Mouse (Mus musculus): Measurements from ENCODE around the gene Rimbp2. TPM values are rescaled to one million over a fixed set of nuclear protein-coding genes. Genes with fewer than 3 reads are reported as not detected.

Rimbp2 gene
- polyA plus RNA-seq, 1 experiment, result 1.2 TPM

DNA sequence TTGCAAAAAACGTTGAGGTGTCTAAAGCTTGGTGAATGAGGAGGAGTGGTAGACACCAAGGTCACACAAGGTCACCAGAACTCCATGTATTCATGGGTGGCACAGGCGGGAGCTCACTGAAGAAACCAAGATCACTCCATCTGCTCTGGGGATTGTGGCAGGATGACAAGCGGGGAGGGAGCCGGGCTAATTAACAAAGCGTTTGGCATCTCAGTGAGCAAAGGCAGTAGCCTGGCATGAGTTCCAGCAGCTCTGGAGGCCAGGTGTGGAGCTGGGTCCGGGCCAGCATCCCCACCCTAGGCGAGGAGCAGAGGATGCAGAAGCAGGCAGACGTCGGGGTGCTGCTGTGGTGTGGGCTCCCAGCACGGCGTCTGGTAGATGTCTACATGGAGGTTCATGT, 108.3 kb downstream of the Rimbp2 start:
- Histone ChIP-seq H3K27ac (ENCODE audit: control insufficient read depth, insufficient read depth, low read depth, low read length) (no peak overlapping the region), H3K4me1 (ENCODE audit: control insufficient read depth, insufficient read depth, low read length) (no peaks in the 10 kb centered on the region), H3K36me3 (ENCODE audit: control insufficient read depth, insufficient read depth, low read length) (no peaks in the 10 kb centered on the region), H3K27me3 (ENCODE audit: control insufficient read depth, insufficient read depth, low read length) (no peaks in the 10 kb centered on the region), H3K4me3 (ENCODE audit: control insufficient read depth, low read depth, low read length) (no peak overlapping the region)
- TF ChIP-seq POLR2A (IDR thresholded peaks at IDR 0.05; ENCODE audit: control insufficient read depth, low read depth, low read length), result no peak
- TF ChIP-seq CTCF (IDR thresholded peaks at IDR 0.05; ENCODE audit: control insufficient read depth, insufficient read depth, insufficient replicate concordance, low read depth, low read length), result no peak

DNA sequence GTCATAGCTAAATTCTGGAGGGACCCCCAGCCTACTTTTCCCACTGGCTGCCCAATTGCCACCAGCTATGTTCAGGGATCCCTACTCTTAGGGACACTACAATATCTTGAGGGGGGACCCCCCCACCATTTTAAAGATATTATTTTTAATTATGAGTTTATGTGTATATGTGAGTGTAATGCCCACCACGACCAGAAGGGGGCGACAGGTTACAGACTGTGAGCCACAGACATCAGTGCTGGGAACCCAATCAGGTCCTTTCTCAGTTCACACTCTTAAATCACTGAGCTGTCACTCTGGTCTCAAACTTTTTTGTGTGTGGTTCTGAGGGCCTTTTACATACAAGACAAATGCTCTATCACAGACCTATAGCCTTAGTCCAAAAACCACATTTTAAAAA, 109.3 kb downstream of the Rimbp2 start:
- no peak for TF ChIP-seq POLR2A (IDR thresholded peaks at IDR 0.05; ENCODE audit: control insufficient read depth, low read depth, low read length)
- TF ChIP-seq CTCF (IDR thresholded peaks at IDR 0.05; ENCODE audit: control insufficient read depth, insufficient read depth, insufficient replicate concordance, low read depth, low read length), result peak; percentile 73; the same call in 1 of the 2 replicates
- Histone ChIP-seq H3K4me1 (ENCODE audit: control insufficient read depth, insufficient read depth, low read length) (no peaks in the 10 kb centered on the region), H3K27ac (ENCODE audit: control insufficient read depth, insufficient read depth, low read depth, low read length) (no peak overlapping the region), H3K36me3 (ENCODE audit: control insufficient read depth, insufficient read depth, low read length) (no peaks in the 10 kb centered on the region), H3K4me3 (ENCODE audit: control insufficient read depth, low read depth, low read length) (no peak overlapping the region), H3K27me3 (ENCODE audit: control insufficient read depth, insufficient read depth, low read length) (no peaks in the 10 kb centered on the region)

GRCm38 (mm10) chr5:128841541-128841940, 111.7 kb downstream of the Rimbp2 start:
- Histone ChIP-seq H3K4me1 (ENCODE audit: control insufficient read depth, insufficient read depth, low read length) (no peaks in the 10 kb centered on the region), H3K27ac (ENCODE audit: control insufficient read depth, insufficient read depth, low read depth, low read length) (no peak overlapping the region), H3K36me3 (ENCODE audit: control insufficient read depth, insufficient read depth, low read length) (no peaks in the 10 kb centered on the region), H3K4me3 (ENCODE audit: control insufficient read depth, low read depth, low read length) (no peak overlapping the region), H3K27me3 (ENCODE audit: control insufficient read depth, insufficient read depth, low read length) (no peaks in the 10 kb centered on the region)
- no peak for TF ChIP-seq POLR2A (IDR thresholded peaks at IDR 0.05; ENCODE audit: control insufficient read depth, low read depth, low read length)
- no peak for TF ChIP-seq CTCF (IDR thresholded peaks at IDR 0.05; ENCODE audit: control insufficient read depth, insufficient read depth, insufficient replicate concordance, low read depth, low read length)

DNA sequence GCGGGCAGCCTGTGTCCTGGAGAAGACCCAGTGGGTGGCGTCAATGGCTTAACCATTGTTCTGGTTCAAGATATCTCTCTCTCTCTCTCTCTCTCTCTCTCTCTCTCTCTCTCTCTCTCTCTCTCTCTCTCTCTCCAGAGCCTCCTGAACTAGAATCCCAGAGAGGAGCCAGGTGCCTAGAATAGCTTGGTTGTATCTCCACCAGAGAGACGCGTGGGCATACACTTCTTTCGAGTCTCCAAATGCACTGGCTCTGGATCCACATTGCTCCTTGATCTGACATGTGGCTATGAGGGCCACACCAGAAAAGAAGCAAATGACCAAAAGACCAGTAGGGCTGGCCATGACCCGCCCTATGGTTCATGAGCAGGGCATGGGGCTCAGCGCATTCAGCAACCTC, 116.2 kb downstream of the Rimbp2 start:
- H3K36me3 ChIP-seq (ENCODE audit: control insufficient read depth, insufficient read depth, low read length), result no peaks in the 10 kb centered on the region
- H3K4me3 ChIP-seq (ENCODE audit: control insufficient read depth, low read depth, low read length), result peak overlapping the region; percentile 52
- H3K27ac ChIP-seq (ENCODE audit: control insufficient read depth, insufficient read depth, low read depth, low read length), result no peak overlapping the region
- TF ChIP-seq POLR2A (IDR thresholded peaks at IDR 0.05; ENCODE audit: control insufficient read depth, low read depth, low read length), result no peak
- TF ChIP-seq CTCF (IDR thresholded peaks at IDR 0.05; ENCODE audit: control insufficient read depth, insufficient read depth, insufficient replicate concordance, low read depth, low read length), result no peak
- H3K4me1 ChIP-seq (ENCODE audit: control insufficient read depth, insufficient read depth, low read length), result no peaks in the 10 kb centered on the region
- H3K27me3 ChIP-seq (ENCODE audit: control insufficient read depth, insufficient read depth, low read length), result no peaks in the 10 kb centered on the region

DNA sequence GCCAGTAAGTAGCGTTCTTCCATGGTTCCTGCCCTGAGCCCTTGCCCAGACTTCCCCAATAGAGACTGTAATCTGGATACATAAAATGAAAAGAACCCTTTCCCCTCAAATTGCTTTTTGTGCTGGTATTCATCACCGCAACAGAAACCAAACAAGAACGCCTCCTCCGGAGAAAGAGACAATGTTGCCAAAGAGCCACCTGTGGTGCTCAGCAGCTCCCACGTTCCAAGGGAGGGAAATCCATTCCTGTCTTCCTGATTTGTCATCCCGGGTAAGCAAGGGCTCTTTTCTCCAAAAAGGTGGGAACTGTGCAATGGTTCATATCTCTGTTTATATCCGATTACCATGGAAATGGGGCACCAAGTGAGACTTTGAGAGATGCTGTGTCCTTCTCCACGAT, 119.2 kb downstream of the Rimbp2 start:
- no peak overlapping the region for H3K27ac ChIP-seq (ENCODE audit: control insufficient read depth, insufficient read depth, low read depth, low read length)
- no peaks in the 10 kb centered on the region for H3K4me1 ChIP-seq (ENCODE audit: control insufficient read depth, insufficient read depth, low read length)
- H3K36me3 ChIP-seq (ENCODE audit: control insufficient read depth, insufficient read depth, low read length), result no peaks in the 10 kb centered on the region

GRCm38 (mm10) chr5:128822843-128823242, 130.4 kb downstream of the Rimbp2 start:
- H3K27me3 ChIP-seq (ENCODE audit: control insufficient read depth, insufficient read depth, low read length), result no peaks in the 10 kb centered on the region
- H3K4me3 ChIP-seq (ENCODE audit: control insufficient read depth, low read depth, low read length), result no peak overlapping the region
- TF ChIP-seq CTCF (IDR thresholded peaks at IDR 0.05; ENCODE audit: control insufficient read depth, insufficient read depth, insufficient replicate concordance, low read depth, low read length) (no peak), POLR2A (IDR thresholded peaks at IDR 0.05; ENCODE audit: control insufficient read depth, low read depth, low read length) (no peak)
- H3K27ac ChIP-seq (ENCODE audit: control insufficient read depth, insufficient read depth, low read depth, low read length), result no peak overlapping the region
- H3K4me1 ChIP-seq (ENCODE audit: control insufficient read depth, insufficient read depth, low read length), result peaks cover 4% of the 10 kb centered on the region
- H3K36me3 ChIP-seq (ENCODE audit: control insufficient read depth, insufficient read depth, low read length), result no peaks in the 10 kb centered on the region

More for the DNA sequence above, 119.2 kb downstream of the Rimbp2 start:
- Histone ChIP-seq H3K27me3 (ENCODE audit: control insufficient read depth, insufficient read depth, low read length) (no peaks in the 10 kb centered on the region), H3K4me3 (ENCODE audit: control insufficient read depth, low read depth, low read length) (no peak overlapping the region)
- no peak for TF ChIP-seq POLR2A (IDR thresholded peaks at IDR 0.05; ENCODE audit: control insufficient read depth, low read depth, low read length)
- no peak for TF ChIP-seq CTCF (IDR thresholded peaks at IDR 0.05; ENCODE audit: control insufficient read depth, insufficient read depth, insufficient replicate concordance, low read depth, low read length)

DNA sequence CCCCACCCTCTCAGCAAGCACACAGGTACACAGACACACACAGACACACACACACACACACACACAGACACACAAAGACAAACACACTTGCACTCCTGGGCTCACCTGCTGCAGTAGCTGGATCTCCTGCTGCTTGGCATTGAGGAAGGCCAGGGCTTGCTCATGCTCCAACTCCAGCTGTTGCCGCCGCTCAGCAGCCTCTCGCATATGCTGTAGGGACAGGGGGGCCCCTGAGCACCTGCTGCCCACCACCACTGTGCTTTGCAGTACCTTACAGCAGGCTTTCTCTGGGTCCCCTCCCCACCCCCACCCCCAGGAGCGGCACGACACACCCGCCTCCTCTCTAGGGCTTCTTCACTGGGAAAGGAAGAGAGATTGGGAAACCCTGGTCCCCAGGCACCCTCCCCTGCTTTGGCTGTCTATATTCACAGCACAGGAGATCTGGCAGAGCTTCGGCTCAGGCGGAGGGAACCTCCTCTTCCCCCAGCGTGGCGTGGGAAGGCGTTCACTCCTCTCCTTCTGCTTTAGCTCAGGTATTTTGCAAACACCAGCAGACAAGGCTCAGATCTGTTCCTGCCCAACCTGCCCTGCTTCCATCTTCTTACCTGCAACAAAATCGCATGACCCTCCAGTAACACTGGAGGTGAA, 133.5 kb downstream of the Rimbp2 start:
- no peaks in the 10 kb centered on the region for H3K36me3 ChIP-seq (ENCODE audit: control insufficient read depth, insufficient read depth, low read length)

More for the DNA sequence above, 133.5 kb downstream of the Rimbp2 start:
- TF ChIP-seq CTCF (IDR thresholded peaks at IDR 0.05; ENCODE audit: control insufficient read depth, insufficient read depth, insufficient replicate concordance, low read depth, low read length), result no peak
- no peak for TF ChIP-seq POLR2A (IDR thresholded peaks at IDR 0.05; ENCODE audit: control insufficient read depth, low read depth, low read length)
- no peak overlapping the region for H3K4me3 ChIP-seq (ENCODE audit: control insufficient read depth, low read depth, low read length)
- no peaks in the 10 kb centered on the region for H3K27me3 ChIP-seq (ENCODE audit: control insufficient read depth, insufficient read depth, low read length)
- H3K4me1 ChIP-seq (ENCODE audit: control insufficient read depth, insufficient read depth, low read length), result peaks cover 4% of the 10 kb centered on the region
- no peak overlapping the region for H3K27ac ChIP-seq (ENCODE audit: control insufficient read depth, insufficient read depth, low read depth, low read length)

All from testis, adult 2 months (tissue).